Mouse (Mus musculus): ENCODE measurements around the gene Csta1. TPM values are rescaled to one million over a fixed set of nuclear protein-coding genes. Genes with fewer than 3 reads are reported as not detected.

The Csta1 gene
- polyA plus RNA-seq, 1 experiment from 2014 or later, result not detected

Other genes with a start within 250 kb of the Csta1 start
- 2.4 and 2.5 TPM in 2 replicates for gene Parp9, start 192.8 kb downstream of the Csta1 start, polyA plus RNA-seq (2015; fragmentation: Nextera tagmentation; extraction: Ambion mirVana)
- 1.7 and 2.2 TPM in 2 replicates for gene Dtx3l, start 192.1 kb downstream of the Csta1 start, polyA plus RNA-seq (2015; fragmentation: Nextera tagmentation; extraction: Ambion mirVana)
- 75.2 and 76.2 TPM in 2 replicates for gene Kpna1, start 152.5 kb downstream of the Csta1 start, polyA plus RNA-seq (2015; fragmentation: Nextera tagmentation; extraction: Ambion mirVana)
- 14.1 and 16.1 TPM in 2 replicates for gene Wdr5b, start 90.1 kb downstream of the Csta1 start, polyA plus RNA-seq (2015; fragmentation: Nextera tagmentation; extraction: Ambion mirVana)
- gene Fam162a, start 59.6 kb downstream of the Csta1 start, polyA plus RNA-seq (2015; fragmentation: Nextera tagmentation; extraction: Ambion mirVana), result 169 and 188 TPM in 2 replicates
- gene Ccdc58, start 59.6 kb downstream of the Csta1 start, polyA plus RNA-seq (2015; fragmentation: Nextera tagmentation; extraction: Ambion mirVana), result 34.7 and 35.4 TPM in 2 replicates
- gene Stfa2l1, start 25.6 kb upstream of the Csta1 start, polyA plus RNA-seq (2015; fragmentation: Nextera tagmentation; extraction: Ambion mirVana), result not detected in 2 replicates
- 0.50 and 0.54 TPM in 2 replicates for gene Gm5483, start 53.0 kb upstream of the Csta1 start, polyA plus RNA-seq (2015; fragmentation: Nextera tagmentation; extraction: Ambion mirVana)
- not detected in 2 replicates for gene Gm5416, start 79.2 kb upstream of the Csta1 start, polyA plus RNA-seq (2015; fragmentation: Nextera tagmentation; extraction: Ambion mirVana)
- not detected in 2 replicates for gene 2010005H15Rik, start 90.2 kb upstream of the Csta1 start, polyA plus RNA-seq (2015; fragmentation: Nextera tagmentation; extraction: Ambion mirVana)
- gene Stfa1, start 145.7 kb upstream of the Csta1 start, polyA plus RNA-seq (2015; fragmentation: Nextera tagmentation; extraction: Ambion mirVana), result 0.99 and 1.5 TPM in 2 replicates
- gene BC117090, start 203.1 kb upstream of the Csta1 start, polyA plus RNA-seq (2015; fragmentation: Nextera tagmentation; extraction: Ambion mirVana), result not detected in 2 replicates
- 0.50 and 1.1 TPM in 2 replicates for gene BC100530, start 236.5 kb upstream of the Csta1 start, polyA plus RNA-seq (2015; fragmentation: Nextera tagmentation; extraction: Ambion mirVana)

All from forebrain, embryonic 15.5 days (tissue).